Mouse (Mus musculus) limb, embryonic 14.5 days (tissue): ENCODE results near the gene Eno1. TPM values are rescaled to one million over a fixed set of nuclear protein-coding genes. Genes with fewer than 3 reads are reported as not detected.

ENCODE experiments used
- ATAC-seq: fragments of 200-750 bp; cut with Nextera tagmentation; 2 replicates; pipeline ENCODE4 v1.8.0; 2017; ENCODE audit warnings: low read depth, moderate number of reproducible peaks, moderate TSS enrichment; ENCODE audit not compliant: low FRiP score
- DNase-seq: peaks from one replicate; pipeline ENCODE4 v3.0.0-alpha.2; 2015; ENCODE audit warnings: low spot score
- H3K27ac ChIP-seq: fragments of 300-500 bp; sonication (generic); replicated peaks from 2 replicates; pipeline ENCODE4 v1.5.1; 2014; ENCODE audit warnings: low read depth, mild to moderate bottlenecking, low read length, moderate library complexity, mixed read lengths
- H3K27me3 ChIP-seq: fragments of 300-500 bp; sonication (generic); 2 replicates; pipeline ENCODE4 v1.6.1; 2014; ENCODE audit warnings: low read length, mixed read lengths; ENCODE audit not compliant: control insufficient read depth, insufficient read depth
- H3K36me3 ChIP-seq: fragments of 300-500 bp; sonication (generic); 2 replicates; pipeline ENCODE4 v1.6.1; 2014; ENCODE audit warnings: mild to moderate bottlenecking, low read length, moderate library complexity, mixed read lengths; ENCODE audit not compliant: control insufficient read depth, insufficient read depth
- H3K4me1 ChIP-seq: fragments of 300-500 bp; sonication (generic); 2 replicates; pipeline ENCODE4 v1.6.1; 2014; ENCODE audit warnings: antibody characterized with exemption, low read length, mixed read lengths; ENCODE audit not compliant: control insufficient read depth, insufficient read depth
- H3K4me2 ChIP-seq: fragments of 300-500 bp; sonication (generic); replicated peaks from 2 replicates; pipeline ENCODE4 v1.6.1; 2014; ENCODE audit warnings: low read depth, mild to moderate bottlenecking, low read length, moderate library complexity; ENCODE audit not compliant: severe bottlenecking
- H3K4me3 ChIP-seq: fragments of 300-500 bp; sonication (generic); replicated peaks from 2 replicates; pipeline ENCODE4 v1.5.1; 2014; ENCODE audit warnings: low read length
- H3K9ac ChIP-seq: fragments of 300-500 bp; sonication (generic); 2 replicates; pipeline ENCODE4 v1.6.1; 2014; ENCODE audit warnings: mild to moderate bottlenecking, low read depth, low read length, moderate library complexity; ENCODE audit not compliant: severe bottlenecking
- H3K9me3 ChIP-seq: fragments of 300-500 bp; sonication (generic); 2 replicates; pipeline ENCODE4 v1.6.1; 2016; ENCODE audit warnings: low read length; ENCODE audit not compliant: control insufficient read depth
- POLR2A ChIP-seq: fragments of 200-500 bp; IDR thresholded peaks from 2 replicates; pipeline ENCODE4 v1.8.0; 2012; ENCODE audit warnings: inconsistent platforms, mild to moderate bottlenecking, moderate library complexity, borderline replicate concordance; ENCODE audit not compliant: insufficient read depth, insufficient read length; ENCODE audit errors: extremely low read depth
- WGBS: fragments of 180-500 bp; shearing (Covaris S2); extraction: QIAGEN DNeasy Blood & Tissue Kit; methylation state at CpG from one replicate; pipeline ENCODE4 v1.1.7; 2014; 5-methylcytosine and 5-hydroxymethylcytosine counted together
- polyA plus RNA-seq, 2 experiments: library from polyadenylated mRNA; depleted of rRNA in 1 of 2; stranded (reverse) in 1 of 2; unstranded in 1 of 2; fragments of >200 nt; fragmentation: Nextera tagmentation in 1 of 2; extraction: Ambion mirVana in 1 of 2; gene quantifications; 2 replicates each; pipeline versions ENCODE4 v1.2.1 to v1.2.3; 2012 to 2014

The Eno1 gene
- polyA plus RNA-seq, 2 experiments, result 675 to 1,302 TPM

GRCm38 (mm10) chr4:150201232-150201631 is 35.3 kb upstream of the Eno1 start, which contains the start of gene Car6:
Gene Car6 (minus strand): TSS chr4:150201332.
- Histone ChIP-seq H3K9ac (no peak within 1 kb of the TSS), H3K36me3 (no peaks in the 10 kb centered on the region), H3K4me1 (no peaks in the 10 kb centered on the region), H3K4me2 (no peak within 1 kb of the TSS), H3K27ac (no peak within 1 kb of the TSS), H3K4me3 (no peak within 1 kb of the TSS), H3K9me3 (no peaks in the 10 kb centered on the region), H3K27me3 (no peaks in the 10 kb centered on the region)
- no peak for TF ChIP-seq POLR2A
- ATAC-seq (no peak), DNase-seq (no peak)
- 78% methylated on average over 5 of the region's 5 CpGs for WGBS

- ATAC-seq, result no peak
- H3K27ac ChIP-seq, result no peak overlapping the region
- no peaks in the 10 kb centered on the region for H3K27me3 ChIP-seq
- TF ChIP-seq POLR2A, result no peak
- H3K36me3 ChIP-seq, result no peaks in the 10 kb centered on the region
- H3K9ac ChIP-seq, result no peak overlapping the region
- H3K9me3 ChIP-seq, result no peaks in the 10 kb centered on the region
- 86% methylated on average over 5 of the region's 5 CpGs for WGBS
- no peaks in the 10 kb centered on the region for H3K4me1 ChIP-seq
- no peak overlapping the region for H3K4me3 ChIP-seq
- DNase-seq, result no peak
- no peak overlapping the region for H3K4me2 ChIP-seq
These were observed 33.8 kb upstream of the Eno1 start for GRCm38 (mm10) chr4:150202702-150203101.

GRCm38 (mm10) chr4:150204877-150205276 is 31.6 kb upstream of the Eno1 start:
- no peak overlapping the region for H3K4me3 ChIP-seq
- no peaks in the 10 kb centered on the region for H3K9me3 ChIP-seq
- H3K36me3 ChIP-seq, result no peaks in the 10 kb centered on the region
- ATAC-seq (no peak), DNase-seq (no peak)
- TF ChIP-seq POLR2A, result no peak
- H3K27ac ChIP-seq, result no peak overlapping the region
- no peaks in the 10 kb centered on the region for H3K27me3 ChIP-seq
- 82% methylated on average over 3 of the region's 3 CpGs for WGBS
- no peak overlapping the region for H3K4me2 ChIP-seq
- H3K4me1 ChIP-seq, result no peaks in the 10 kb centered on the region
- no peak overlapping the region for H3K9ac ChIP-seq

- DNase-seq, result no peak
- Histone ChIP-seq H3K27ac (no peak overlapping the region), H3K4me1 (peaks cover 2% of the 10 kb centered on the region; the same call in 1 of the 2 replicates), H3K4me3 (no peak overlapping the region), H3K9me3 (no peaks in the 10 kb centered on the region), H3K9ac (no peak overlapping the region), H3K36me3 (no peaks in the 10 kb centered on the region), H3K27me3 (no peaks in the 10 kb centered on the region), H3K4me2 (no peak overlapping the region)
- no peak for TF ChIP-seq POLR2A
- WGBS, result 91% methylated on average over 5 of the region's 5 CpGs
- no peak for ATAC-seq
These were observed 26.8 kb upstream of the Eno1 start for GRCm38 (mm10) chr4:150209751-150210150.

- Histone ChIP-seq H3K4me1 (peaks cover 2% of the 10 kb centered on the region; the same call in 1 of the 2 replicates), H3K4me3 (no peak overlapping the region), H3K9me3 (no peaks in the 10 kb centered on the region), H3K27ac (no peak overlapping the region), H3K36me3 (no peaks in the 10 kb centered on the region), H3K4me2 (no peak overlapping the region), H3K27me3 (no peaks in the 10 kb centered on the region), H3K9ac (no peak overlapping the region)
- ATAC-seq (no peak), DNase-seq (no peak)
- no peak for TF ChIP-seq POLR2A
- 86% methylated on average over 8 of the region's 8 CpGs for WGBS
These were observed 26.2 kb upstream of the Eno1 start for GRCm38 (mm10) chr4:150210306-150210705.
